Mouse (Mus musculus) cerebellum, adult 9-10 months (tissue): ENCODE measurements around the gene Cenpm.

Experiments
- DNase-seq: peaks from one replicate; pipeline ENCODE4 v3.0.0; 2022

Gene Cenpm

GRCm38 (mm10) chr15:82213222-82213621 is 31.3 kb downstream of the Cenpm start:
- DNase-seq: peak; percentile 70

DNA sequence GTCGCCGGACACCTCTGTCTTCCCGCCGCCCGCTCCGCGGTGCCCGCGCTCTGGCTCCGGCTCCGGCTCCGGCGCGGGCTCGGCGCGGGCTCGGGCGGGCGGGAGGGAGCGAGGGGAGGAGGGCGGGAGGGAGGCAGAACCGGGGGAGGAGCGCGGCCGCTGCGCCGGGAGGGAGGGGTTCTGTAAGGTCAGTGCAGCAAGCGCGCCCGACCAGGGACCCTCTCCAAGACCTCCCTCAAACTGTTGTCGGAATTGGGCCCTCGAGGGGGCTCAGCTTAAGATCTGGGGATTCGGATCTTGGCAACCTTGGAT is 31.8 kb downstream of the Cenpm start, which contains the start of gene Shisa8:
TSS of gene Shisa8 (minus strand) at position 64 of the 312 bp plus-strand sequence.
- DNase-seq: no peak

- DNase-seq: peak; percentile 70
These were observed 32.4 kb downstream of the Cenpm start for GRCm38 (mm10) chr15:82211911-82212751.

DNA sequence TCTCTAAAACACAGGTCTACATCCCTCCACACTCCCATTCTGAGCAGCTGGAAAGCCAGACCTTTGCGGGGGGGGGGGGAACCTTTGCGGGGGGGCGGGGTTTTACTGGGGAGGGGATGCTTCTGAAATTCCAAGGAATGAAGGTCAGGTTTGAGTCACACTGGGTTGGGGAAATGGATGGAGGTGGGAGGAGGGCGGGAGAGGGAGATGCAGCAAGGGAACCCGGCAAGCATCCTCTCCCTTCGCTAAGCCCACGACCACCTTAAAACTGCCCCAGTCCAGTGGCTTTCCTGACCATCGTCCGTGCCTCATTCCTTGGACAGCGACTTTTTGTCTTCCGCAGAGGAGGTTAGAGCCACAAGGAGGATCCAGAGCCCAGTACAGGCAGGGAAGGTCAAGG is 33.3 kb downstream of the Cenpm start:
- no peak for DNase-seq

DNA sequence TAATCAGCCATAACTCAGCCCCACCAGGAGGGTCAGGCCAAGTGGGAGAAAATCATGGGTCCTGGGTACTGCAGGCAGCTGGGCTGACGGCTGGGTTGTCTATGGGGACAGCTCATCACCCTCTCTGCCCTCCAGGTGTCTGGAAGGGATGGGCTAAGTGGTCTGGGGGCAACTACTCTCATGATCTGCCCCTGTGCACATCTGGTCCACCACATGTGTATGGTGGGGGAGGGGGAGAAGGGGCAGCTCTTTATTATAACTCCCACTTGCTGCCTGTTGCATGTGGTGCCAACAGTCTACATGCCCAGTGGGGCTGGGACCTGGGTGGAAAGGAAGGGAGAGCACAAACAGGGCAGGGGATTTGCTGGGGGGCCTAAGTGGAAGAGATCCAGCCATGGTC is 33.7 kb downstream of the Cenpm start:
- DNase-seq: peak; percentile 71

- peak; percentile 75 for DNase-seq
These were observed 35.1 kb downstream of the Cenpm start for GRCm38 (mm10) chr15:82209295-82210050.

DNA sequence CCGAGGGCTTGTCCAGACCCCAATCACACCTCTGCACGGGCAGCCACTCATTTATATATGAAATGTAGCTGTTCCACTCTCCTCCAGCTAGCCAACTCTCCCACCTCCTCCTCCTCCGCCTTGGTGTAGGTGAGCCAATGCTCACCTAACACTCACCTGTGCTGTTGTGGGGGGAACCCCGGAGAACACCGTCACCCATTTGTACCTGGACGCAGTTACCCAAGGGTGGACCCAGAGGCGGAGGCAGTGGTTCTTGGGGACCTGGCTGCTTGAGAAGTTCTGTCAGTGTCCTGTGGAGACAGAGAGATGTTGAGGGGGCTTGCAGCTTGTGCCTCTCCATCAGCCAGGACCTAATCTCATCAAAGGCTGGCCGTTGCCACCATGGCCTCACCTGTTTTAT is 36.2 kb downstream of the Cenpm start:
- DNase-seq: peak; percentile 56

DNA sequence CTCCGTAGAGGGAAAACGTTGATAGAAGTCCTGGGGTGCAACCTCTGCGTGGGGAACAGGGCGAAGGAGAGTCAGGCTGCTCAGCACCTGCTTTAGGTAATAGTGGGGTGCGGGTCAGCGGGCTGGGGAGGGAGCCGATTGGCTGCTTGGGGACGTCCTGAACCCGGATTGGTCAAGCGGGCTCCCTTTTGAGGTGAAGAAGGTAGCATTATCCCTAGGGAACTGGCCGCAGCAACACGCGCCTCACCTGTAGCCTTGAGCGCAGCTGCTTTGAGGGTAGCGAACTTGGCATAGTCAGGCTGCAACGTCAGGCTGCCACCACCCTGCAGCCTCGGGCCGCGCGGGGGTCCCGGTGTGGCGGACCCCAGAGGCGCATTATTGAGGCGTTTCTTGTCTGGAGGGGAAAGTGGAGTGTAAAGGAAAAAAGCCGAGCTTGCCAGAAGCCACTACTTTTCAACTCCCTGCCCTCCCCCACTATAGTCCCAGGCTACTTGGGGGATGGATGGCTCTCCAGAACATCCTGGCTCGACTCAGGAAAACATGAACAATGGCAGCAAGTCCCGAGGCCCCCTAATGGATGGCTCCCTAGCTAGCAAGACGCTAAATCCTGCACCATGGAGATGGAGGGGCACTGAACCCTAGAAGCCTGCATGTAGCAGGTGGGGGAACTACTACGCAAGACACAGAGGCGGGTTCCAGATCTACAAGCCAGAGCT is 36.9 kb downstream of the Cenpm start:
- DNase-seq: peak; percentile 69

GRCm38 (mm10) chr15:82207105-82207459 is 37.5 kb downstream of the Cenpm start:
- no peak for DNase-seq

DNA sequence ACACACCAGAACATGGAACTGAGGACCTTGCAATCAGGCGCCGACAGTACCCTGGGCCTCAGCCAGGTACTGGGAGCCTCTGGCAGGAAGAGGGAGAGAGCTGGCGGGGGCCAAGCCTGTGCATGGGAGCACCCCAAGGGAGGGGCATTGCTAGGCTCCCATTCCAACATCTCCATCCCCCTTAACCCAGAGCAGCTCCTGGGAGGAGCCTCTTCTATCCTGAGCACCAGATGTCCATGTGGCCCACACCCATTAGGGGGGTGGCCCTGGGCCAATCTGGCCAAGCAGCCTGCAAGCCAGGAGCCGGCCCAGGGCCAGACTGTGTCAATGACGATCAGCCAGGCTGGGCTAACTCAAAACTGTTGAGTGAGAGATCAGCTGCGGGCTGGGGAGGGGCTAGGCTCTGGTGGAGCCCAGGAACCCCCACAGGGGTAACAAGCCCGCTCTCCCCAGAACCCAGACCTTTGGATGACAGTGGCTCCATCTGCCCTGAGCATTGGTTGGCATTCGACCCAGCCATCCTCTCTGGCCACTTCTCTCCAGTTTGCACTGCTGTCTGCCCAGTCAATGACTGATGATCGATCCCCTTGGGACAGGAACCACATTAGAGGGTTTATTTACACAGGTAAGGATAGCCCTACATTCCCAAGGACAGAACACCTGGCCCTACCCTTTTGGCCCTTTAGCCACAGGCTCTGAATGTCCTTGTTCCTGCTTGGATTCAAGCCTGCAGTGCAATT is 38.0 kb downstream of the Cenpm start:
- peak; percentile 96 for DNase-seq

GRCm38 (mm10) chr15:82204680-82205371 is 39.7 kb downstream of the Cenpm start:
- peak; percentile 60 for DNase-seq

DNA sequence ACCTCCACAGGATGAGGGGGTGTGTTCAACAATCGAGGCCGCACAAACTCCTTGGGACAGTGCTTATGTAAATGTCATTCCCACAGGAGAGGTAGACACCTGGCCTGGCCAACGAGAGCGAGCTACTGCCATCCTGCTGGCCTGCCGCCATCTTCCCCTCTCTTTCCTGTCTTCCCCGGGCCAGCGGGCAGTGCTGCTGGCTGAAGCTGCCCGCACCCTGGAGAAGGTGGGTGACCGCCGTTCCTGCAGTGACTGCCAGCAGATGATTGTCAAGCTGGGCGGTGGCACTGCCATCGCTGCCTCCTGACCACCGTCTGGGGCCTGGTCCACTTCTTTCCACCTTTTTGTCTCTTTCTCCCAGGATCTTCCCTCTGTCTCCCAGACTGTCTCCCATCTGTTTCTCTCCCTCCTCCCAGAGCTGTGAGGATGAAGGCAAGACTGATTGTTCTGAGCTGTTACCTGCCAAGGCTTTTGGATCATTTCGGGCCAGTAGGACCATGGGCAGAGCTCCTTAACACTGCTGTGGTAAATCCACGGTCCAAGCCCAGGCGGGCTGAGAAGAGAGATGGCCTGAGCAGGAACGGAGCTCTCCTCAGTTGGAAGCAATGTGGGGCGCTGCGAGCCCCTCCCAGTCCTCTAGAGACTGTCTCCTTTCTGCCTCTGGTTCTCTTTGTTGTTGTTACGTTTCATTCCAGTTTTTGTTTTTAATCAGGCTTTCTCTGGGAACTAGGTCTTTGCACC is 40.8 kb downstream of the Cenpm start:
- peak; percentile 86 for DNase-seq

DNA sequence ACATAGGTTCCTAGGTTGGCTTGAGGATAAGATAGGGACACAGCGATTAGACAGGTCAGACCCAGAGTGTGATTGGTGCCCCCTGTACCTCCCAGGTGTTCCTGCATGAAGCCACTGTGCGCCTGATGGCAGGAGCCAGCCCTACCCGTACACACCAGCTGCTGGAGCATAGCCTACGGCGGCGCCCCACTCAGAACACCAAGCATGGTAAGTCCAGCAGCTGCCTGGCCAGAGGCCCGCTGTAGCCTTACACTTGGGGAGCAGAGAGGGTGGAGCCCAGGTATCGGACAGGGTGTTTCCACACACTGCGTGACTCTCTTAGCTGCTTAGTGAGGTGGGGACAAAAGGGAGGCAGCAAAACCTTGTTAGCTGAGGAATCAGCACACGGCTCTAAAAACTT is 41.5 kb downstream of the Cenpm start:
- DNase-seq: peak; percentile 59

DNA sequence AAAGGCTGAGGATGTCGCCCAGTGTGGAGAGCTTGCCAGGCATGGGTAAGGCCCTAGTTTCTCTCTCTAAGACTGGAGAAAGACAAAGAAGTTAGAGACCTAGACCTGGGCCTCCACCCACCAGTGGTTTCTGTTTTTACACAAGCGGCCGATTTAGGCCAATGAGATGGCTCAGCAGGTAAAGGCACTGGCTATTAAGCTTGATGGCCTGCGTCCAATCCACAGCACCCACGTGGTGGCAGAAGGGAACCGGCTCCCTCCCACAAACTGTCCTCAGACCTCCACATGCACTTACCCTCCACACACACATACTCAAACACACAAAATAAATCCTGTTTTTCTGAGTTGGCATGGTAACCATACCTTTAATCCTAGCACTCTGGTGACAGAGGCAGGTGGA is 42.5 kb downstream of the Cenpm start:
- DNase-seq: no peak

DNA sequence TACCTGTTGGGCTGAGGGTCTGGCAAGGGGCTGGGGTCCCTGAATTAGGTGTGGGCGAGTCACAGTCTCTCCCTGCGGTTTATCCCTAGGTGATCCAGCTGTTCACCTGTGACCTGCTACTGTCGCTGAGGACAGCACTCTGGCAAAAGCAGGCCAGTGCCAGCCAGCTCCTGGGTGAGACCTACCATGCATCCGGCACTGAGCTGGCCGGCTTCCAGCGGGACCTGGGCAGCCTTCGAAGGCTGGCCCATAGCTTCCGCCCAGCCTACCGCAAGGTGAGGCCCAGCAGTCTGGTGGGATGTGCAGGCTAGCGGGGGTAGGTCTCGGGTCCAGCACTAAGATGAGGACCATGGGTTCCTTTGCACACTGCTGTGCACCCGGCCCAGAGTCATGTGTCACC is 45.0 kb downstream of the Cenpm start:
- DNase-seq: no peak

GRCm38 (mm10) chr15:82198342-82198741 is 46.2 kb downstream of the Cenpm start:
- DNase-seq: no peak

DNA sequence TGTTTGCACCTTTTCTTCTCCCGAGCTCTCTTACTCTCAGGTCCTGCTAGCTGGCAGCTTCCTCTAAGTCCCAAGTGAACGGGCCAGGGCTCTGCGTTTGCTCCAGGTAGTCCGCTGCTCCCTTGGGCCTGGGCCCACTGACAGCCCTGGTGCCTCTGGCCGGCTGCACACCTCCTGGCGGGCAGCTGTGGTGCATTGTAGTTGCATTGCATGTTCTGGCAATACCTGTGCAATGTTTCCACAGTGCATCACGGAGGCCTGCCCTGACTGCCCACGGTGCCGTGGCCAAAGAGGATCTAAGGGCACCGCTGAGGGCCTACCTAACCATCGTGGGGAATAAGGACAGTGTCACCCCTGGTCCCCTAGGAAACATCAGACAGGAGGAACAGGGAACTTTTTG is 46.6 kb downstream of the Cenpm start:
- DNase-seq: no peak

GRCm38 (mm10) chr15:82197246-82197750 is 47.2 kb downstream of the Cenpm start:
- DNase-seq: no peak

DNA sequence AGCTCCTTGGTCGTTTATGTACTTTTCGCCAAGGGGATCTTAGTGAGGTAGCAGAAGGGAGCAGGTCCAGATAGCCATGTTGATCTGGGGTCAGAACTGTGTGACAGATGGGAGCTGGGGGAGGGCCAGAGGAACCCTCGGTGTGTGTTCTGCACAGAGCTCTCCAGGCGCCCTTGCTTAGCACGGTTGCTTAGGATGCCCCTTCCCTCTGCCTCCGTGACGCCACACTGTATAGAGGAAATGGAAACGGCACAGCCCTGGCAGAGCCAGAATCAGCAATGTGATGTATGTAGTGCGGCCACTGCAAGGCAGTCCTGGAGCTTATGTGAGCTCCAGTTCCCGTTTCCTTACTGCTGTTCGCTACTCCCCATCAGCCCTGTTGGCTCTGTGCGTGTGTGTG is 48.2 kb downstream of the Cenpm start:
- DNase-seq: peak; percentile 65

GRCm38 (mm10) chr15:82192617-82193016 is 51.9 kb downstream of the Cenpm start:
- DNase-seq: no peak

GRCm38 (mm10) chr15:82188481-82189240 is 55.9 kb downstream of the Cenpm start:
- no peak for DNase-seq
